Mouse (Mus musculus) layer of hippocampus, adult 9-10 months (tissue): ENCODE data around the gene Osbpl7.

ENCODE experiments used
- DNase-seq: peaks from one replicate; pipeline ENCODE4 v3.0.0; 2022; ENCODE audit warnings: low spot score

Osbpl7 gene

GRCm38 (mm10) chr11:97040301-97041021 is 10.0 kb upstream of the Osbpl7 start:
- DNase-seq = no peak

- DNase-seq = peak; percentile 68
These were observed 9.2 kb upstream of the Osbpl7 start, which contains the start of the genes Lrrc46 and Mrpl10 for GRCm38 (mm10) chr11:97041022-97041899. Gene Lrrc46, minus strand, starts transcription at chr11:97041407. Gene Mrpl10, plus strand, starts transcription at chr11:97041560.

GRCm38 (mm10) chr11:97044902-97045301 is 5.5 kb upstream of the Osbpl7 start:
- no peak for DNase-seq

GRCm38 (mm10) chr11:97045861-97046260 is 4.6 kb upstream of the Osbpl7 start:
- DNase-seq = no peak

- DNase-seq = no peak
These were observed 2.3 kb upstream of the Osbpl7 start for GRCm38 (mm10) chr11:97048090-97048650.

GRCm38 (mm10) chr11:97049492-97050085 is 839 bp upstream of the Osbpl7 start:
- no peak for DNase-seq

- DNase-seq = no peak
These were observed 637 bp downstream of the Osbpl7 start for GRCm38 (mm10) chr11:97050944-97051586.

GRCm38 (mm10) chr11:97052219-97052646 is 1.8 kb downstream of the Osbpl7 start:
- no peak for DNase-seq

- DNase-seq = no peak
These were observed 13.0 kb downstream of the Osbpl7 start for GRCm38 (mm10) chr11:97063274-97063920.

- DNase-seq = no peak
These were observed 13.5 kb downstream of the Osbpl7 start for GRCm38 (mm10) chr11:97063921-97064295.

- DNase-seq = no peak
These were observed 15.3 kb downstream of the Osbpl7 start for GRCm38 (mm10) chr11:97065538-97066295.

- no peak for DNase-seq
These were observed 16.4 kb downstream of the Osbpl7 start for GRCm38 (mm10) chr11:97066656-97067360.

- DNase-seq = no peak
These were observed 18.9 kb downstream of the Osbpl7 start for GRCm38 (mm10) chr11:97069333-97069732.

GRCm38 (mm10) chr11:97069770-97070169 is 19.3 kb downstream of the Osbpl7 start:
- no peak for DNase-seq

GRCm38 (mm10) chr11:97071129-97071528 is 20.7 kb downstream of the Osbpl7 start:
- DNase-seq = no peak

GRCm38 (mm10) chr11:97072533-97072932 is 22.1 kb downstream of the Osbpl7 start:
- DNase-seq = peak; percentile 68

GRCm38 (mm10) chr11:97074235-97074634 is 23.8 kb downstream of the Osbpl7 start:
- DNase-seq = no peak

GRCm38 (mm10) chr11:97078751-97079150 is 28.3 kb downstream of the Osbpl7 start:
- no peak for DNase-seq

- DNase-seq = no peak
These were observed 29.9 kb downstream of the Osbpl7 start for GRCm38 (mm10) chr11:97080291-97080690.

GRCm38 (mm10) chr11:97082977-97083376 is 32.5 kb downstream of the Osbpl7 start:
- DNase-seq = no peak
